Mouse (Mus musculus) CH12.LX (cell line): ENCODE data around the gene Rpl35a. TPM values are rescaled to one million over a fixed set of nuclear protein-coding genes. Genes with fewer than 3 reads are reported as not detected.

ENCODE experiments used
- DNase-seq: peaks from one replicate; pipeline ENCODE4 v3.0.0-alpha.2; 2013; ENCODE audit errors: extremely low read depth
- H3K27ac ChIP-seq: 2 replicates; pipeline ENCODE4 v1.5.1; 2012; ENCODE audit warnings: low read depth, mild to moderate bottlenecking, control low read depth, moderate library complexity; ENCODE audit not compliant: insufficient read depth
- H3K27me3 ChIP-seq: replicated peaks from 2 replicates; pipeline ENCODE3; 2012; ENCODE audit warnings: inconsistent platforms
- H3K36me3 ChIP-seq, 2 experiments: replicated peaks in 1 of 2; 2 replicates each; pipeline versions ENCODE3 to v1.6.1; 2012; ENCODE audit warnings: inconsistent platforms in 1 of 2, low read length in 1 of 2, mild to moderate bottlenecking in 1 of 2, mixed read lengths in 1 of 2, moderate library complexity in 1 of 2; ENCODE audit not compliant: control insufficient read depth in 1 of 2, insufficient read depth in 1 of 2
- H3K4me1 ChIP-seq, 2 experiments: 2 replicates each; pipeline ENCODE4 v1.6.1; 2012; ENCODE audit warnings: inconsistent platforms in 1 of 2, moderate library complexity in 1 of 2; ENCODE audit not compliant: insufficient read depth in 2 of 2, control insufficient read depth in 1 of 2
- H3K4me2 ChIP-seq: 2 replicates; pipeline ENCODE4 v1.6.1; 2012; ENCODE audit warnings: low read depth, mild to moderate bottlenecking, control low read depth; ENCODE audit not compliant: poor library complexity, insufficient read depth, severe bottlenecking
- H3K4me3 ChIP-seq, 3 experiments: fragments of 150-350 bp in 1 of 3; sonication (generic) in 1 of 3; replicated peaks in 1 of 3; 2 replicates each; pipeline versions ENCODE3 to v1.5.1; 2011 to 2012; ENCODE audit warnings: low read depth in 2 of 3, low read length in 2 of 3, mild to moderate bottlenecking in 2 of 3, moderate library complexity in 2 of 3, control low read depth in 1 of 3, improper control_type of control experiment in 1 of 3, inconsistent platforms in 1 of 3, mixed read lengths in 1 of 3; ENCODE audit not compliant: poor library complexity in 1 of 3
- H3K79me2 ChIP-seq: replicated peaks from 2 replicates; pipeline ENCODE4 v1.6.1; 2012; ENCODE audit warnings: mild to moderate bottlenecking, moderate library complexity; ENCODE audit not compliant: control insufficient read depth, poor library complexity, insufficient read depth, severe bottlenecking; ENCODE audit errors: extremely low read depth
- H3K9ac ChIP-seq: 2 replicates; pipeline ENCODE4 v1.6.1; 2012; ENCODE audit warnings: low read depth, mild to moderate bottlenecking, control low read depth, moderate library complexity; ENCODE audit not compliant: insufficient read depth
- H3K9me3 ChIP-seq: replicated peaks from 2 replicates; pipeline ENCODE3; 2012; ENCODE audit warnings: low read length, inconsistent platforms, mixed read lengths
- BHLHE40 ChIP-seq: IDR thresholded peaks from 2 replicates; pipeline ENCODE4 v1.6.1; 2011; ENCODE audit warnings: mild to moderate bottlenecking, low read depth, low read length, improper control_type of control experiment
- CHD1 ChIP-seq: IDR thresholded peaks from 2 replicates; pipeline ENCODE4 v1.6.1; 2012; ENCODE audit warnings: low read depth, low read length, improper control_type of control experiment, inconsistent platforms
- CHD2 ChIP-seq: IDR thresholded peaks from 2 replicates; pipeline ENCODE4 v1.6.1; 2011; ENCODE audit warnings: low read length, improper control_type of control experiment
- CTCF ChIP-seq, 2 experiments: IDR thresholded peaks in 1 of 2; conservative IDR thresholded peaks in 1 of 2; 2 replicates each; pipeline ENCODE4 v1.5.1; 2011 to 2012; ENCODE audit warnings: low read depth in 2 of 2, low read length in 2 of 2, improper control_type of control experiment in 1 of 2, inconsistent platforms in 1 of 2, mild to moderate bottlenecking in 1 of 2, moderate library complexity in 1 of 2
- ELF1 ChIP-seq: IDR thresholded peaks from 2 replicates; pipeline ENCODE4 v1.6.1; 2014; ENCODE audit warnings: low read depth, mild to moderate bottlenecking, inconsistent platforms, low read length, improper control_type of control experiment
- GABPA ChIP-seq: IDR thresholded peaks from 2 replicates; pipeline ENCODE4 v1.6.1; 2012; ENCODE audit warnings: low read depth, low read length, improper control_type of control experiment, inconsistent platforms; ENCODE audit not compliant: insufficient replicate concordance
- HCFC1 ChIP-seq: IDR thresholded peaks from 2 replicates; pipeline ENCODE4 v1.6.1; 2012; ENCODE audit warnings: low read depth, mild to moderate bottlenecking, inconsistent platforms, low read length, improper control_type of control experiment
- IRF4 ChIP-seq: IDR thresholded peaks from 2 replicates; pipeline ENCODE4 v1.6.1; 2014; ENCODE audit warnings: low read depth, mild to moderate bottlenecking, inconsistent platforms, low read length, improper control_type of control experiment
- KAT2A ChIP-seq: IDR thresholded peaks from 2 replicates; pipeline ENCODE4 v1.6.1; 2012; ENCODE audit warnings: low read length, improper control_type of control experiment, inconsistent platforms; ENCODE audit not compliant: insufficient replicate concordance
- MAX ChIP-seq: IDR thresholded peaks from 2 replicates; pipeline ENCODE4 v1.6.1; 2011; ENCODE audit warnings: low read length, improper control_type of control experiment
- MXI1 ChIP-seq: IDR thresholded peaks from 2 replicates; pipeline ENCODE4 v1.6.1; 2011; ENCODE audit warnings: mild to moderate bottlenecking, low read depth, low read length, improper control_type of control experiment
- NELFE ChIP-seq: IDR thresholded peaks from 2 replicates; pipeline ENCODE4 v1.6.1; 2011; ENCODE audit warnings: low read depth, low read length, improper control_type of control experiment
- NRF1 ChIP-seq: IDR thresholded peaks from 2 replicates; pipeline ENCODE4 v1.6.1; 2014; ENCODE audit warnings: low read depth, mild to moderate bottlenecking, inconsistent platforms, low read length, improper control_type of control experiment, moderate library complexity
- POLR2A ChIP-seq: IDR thresholded peaks from 2 replicates; pipeline ENCODE4 v1.6.1; 2011; ENCODE audit warnings: low read depth, mild to moderate bottlenecking, improper control_type of control experiment, low read length
- POLR2AphosphoS2 ChIP-seq: IDR thresholded peaks from 2 replicates; pipeline ENCODE4 v1.6.1; 2011; ENCODE audit warnings: low read depth, low read length, improper control_type of control experiment
- SIN3A ChIP-seq: IDR thresholded peaks from 2 replicates; pipeline ENCODE4 v1.6.1; 2012; ENCODE audit warnings: low read length, improper control_type of control experiment, inconsistent platforms
- SMC3 ChIP-seq: IDR thresholded peaks from 2 replicates; pipeline ENCODE4 v1.6.1; 2011; ENCODE audit warnings: low read depth, low read length, improper control_type of control experiment
- TBP ChIP-seq: conservative IDR thresholded peaks from 2 replicates; pipeline ENCODE4 v1.6.1; 2011; ENCODE audit warnings: low read depth, low read length, improper control_type of control experiment
- TCF12 ChIP-seq: IDR thresholded peaks from 2 replicates; pipeline ENCODE4 v1.6.1; 2014; ENCODE audit warnings: low read depth, mild to moderate bottlenecking, inconsistent platforms, low read length, improper control_type of control experiment
- USF1 ChIP-seq: IDR thresholded peaks from 2 replicates; pipeline ENCODE4 v1.6.1; 2014; ENCODE audit warnings: low read depth, mild to moderate bottlenecking, inconsistent platforms, low read length, improper control_type of control experiment
- USF2 ChIP-seq: conservative IDR thresholded peaks from 2 replicates; pipeline ENCODE4 v1.6.1; 2011; ENCODE audit warnings: low read depth, low read length, improper control_type of control experiment
- ZKSCAN1 ChIP-seq: IDR thresholded peaks from 2 replicates; pipeline ENCODE4 v1.6.1; 2012; ENCODE audit warnings: low read depth, inconsistent platforms, low read length, improper control_type of control experiment, borderline replicate concordance
- ZMIZ1 ChIP-seq: IDR thresholded peaks from 2 replicates; pipeline ENCODE4 v1.6.1; 2012; ENCODE audit warnings: low read depth, mild to moderate bottlenecking, inconsistent platforms, low read length, improper control_type of control experiment
- ZNF384 ChIP-seq: IDR thresholded peaks from 2 replicates; pipeline ENCODE4 v1.6.1; 2012; ENCODE audit warnings: low read depth, low read length, improper control_type of control experiment, inconsistent platforms
- dilution Hi-C: fragments of 300-500 bp; cut with MboI; formaldehyde crosslinking; loops from 2 replicates; pipeline ENCODE4 v1.14.3; 2020; ENCODE audit warnings: low sequenced_read_pairs; ENCODE audit not compliant: extremely low pct_unique_long_range_greater_than_20kb, extremely low pct_ligation_motif_present
- in situ Hi-C: fragments of 300-500 bp; cut with MboI; formaldehyde crosslinking; loops from 3 replicates; pipeline ENCODE4 v1.14.3; 2019; ENCODE audit warnings: low sequenced_read_pairs, low pct_ligation_motif_present, low pct_unique_long_range_greater_than_20kb, mixed read lengths
- polyA plus RNA-seq: library from polyadenylated mRNA; unstranded; fragments of >175 nt; gene quantifications from 2 replicates; pipeline ENCODE4 v1.2.1, GENCODE M21; 2012; ENCODE audit warnings: low read depth; ENCODE audit not compliant: insufficient read length
- total RNA-seq, 2 experiments: library from RNA; depleted of rRNA; stranded (reverse); fragments of 300-350 nt in 1 of 2; fragments of >200 nt in 1 of 2; gene quantifications; 2 replicates each; pipeline ENCODE4 v1.2.3; 2012 to 2014

Gene Rpl35a
- total and polyA plus RNA-seq, 3 experiments = 3,182 to 7,521 (median 3,875) TPM

DNA sequence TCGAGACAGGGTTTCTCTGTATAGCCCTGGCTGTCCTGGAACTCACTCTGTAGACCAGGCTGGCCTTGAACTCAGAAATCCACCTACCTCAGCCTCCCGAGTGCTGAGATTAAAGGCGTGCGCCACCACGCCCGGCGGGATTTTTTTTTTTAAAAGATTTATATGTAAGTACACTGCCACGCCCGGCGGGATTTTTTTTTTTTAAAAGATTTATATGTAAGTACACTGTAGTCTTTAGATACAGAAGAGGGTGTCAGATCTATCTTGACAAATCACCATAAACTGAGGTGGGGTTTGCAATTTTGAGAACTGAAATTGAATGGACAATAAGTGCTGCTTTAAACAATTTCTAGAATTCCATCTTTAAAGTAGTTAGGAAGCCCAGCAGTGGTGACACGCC is 5.1 kb downstream of the Rpl35a start (continued):
- TF ChIP-seq BHLHE40 (0 out of 2 replicates have a peak, but pooled peaks have one; percentile 12), SMC3 (no peak), USF2 (no peak), ZMIZ1 (no peak), ELF1 (no peak), ZKSCAN1 (no peak), HCFC1 (peak; percentile 14; the same call in 1 of the 2 replicates)

GRCm38 (mm10) chr16:33062024-33062681 is 5.9 kb downstream of the Rpl35a start, which contains the start of gene Lmln:
Gene Lmln, plus strand, starts transcription at chr16:33062521.
- in situ Hi-C loops = no loop called here

More at GRCm38 (mm10) chr16:33062024-33062681, 5.9 kb downstream of the Rpl35a start, which contains the start of gene Lmln:
- Histone ChIP-seq H3K27ac (peak within 1 kb of the TSS; percentile 51), H3K9ac (peak within 1 kb of the TSS; percentile 36), H3K36me3 (peaks cover 28 to 44% of the 10 kb centered on the region in 2 experiments), H3K9me3 (no peaks in the 10 kb centered on the region), H3K27me3 (no peaks in the 10 kb centered on the region), H3K4me2 (peak within 1 kb of the TSS; percentile 76), H3K4me3 (peak within 1 kb of the TSS; percentile 48 to 78 (median 63)), H3K79me2 (peaks cover 26% of the 10 kb centered on the region)
- peak; percentile 94 for DNase-seq
- dilution Hi-C loops = no loop called here
- TF ChIP-seq POLR2AphosphoS2 (peak; percentile 99), ZKSCAN1 (no peak), ZNF384 (no peak), CHD2 (peak; percentile 81; the same call in 1 of the 2 replicates), TBP (0 out of 2 replicates have a peak, but pooled peaks have one; percentile 47), NELFE (0 out of 2 replicates have a peak, but pooled peaks have one; percentile 7), MAX (peak; percentile 86), CTCF (conservative IDR thresholded peaks at IDR 0.05 in 1 of 2, IDR thresholded peaks at IDR 0.05 in 1 of 2; ENCODE audit: low read depth in 2 of 2, low read length in 2 of 2) (no peak), USF2 (peak; percentile 80), BHLHE40 (peak; percentile 28; the same call in 1 of the 2 replicates), CHD1 (no peak), SIN3A (peak; percentile 76; the same call in 1 of the 2 replicates), ELF1 (peak; percentile 63; the same call in 1 of the 2 replicates), KAT2A (0 out of 2 replicates have a peak, but pooled peaks have one; percentile 41), MXI1 (peak; percentile 88), NRF1 (peak; percentile 69), GABPA (no peak), POLR2A (peak; percentile 91), HCFC1 (peak; percentile 36; the same call in 1 of the 2 replicates), IRF4 (peak; percentile 4; the same call in 1 of the 2 replicates), USF1 (peak; percentile 93), TCF12 (peak; percentile 66; the same call in 1 of the 2 replicates), ZMIZ1 (peak; percentile 93)
- TF ChIP-seq, all 38 proteins: peak for 18
- peaks cover 8 to 55% of the 10 kb centered on the region in 2 experiments for H3K4me1 ChIP-seq
